Mouse (Mus musculus) liver, embryonic 16.5 days (tissue): ENCODE results near the gene Ptgs1. TPM values are rescaled to one million over a fixed set of nuclear protein-coding genes. Genes with fewer than 3 reads are reported as not detected.

ENCODE experiments used
- ATAC-seq: fragments of 200-750 bp; cut with Nextera tagmentation; 2 replicates; pipeline ENCODE4 v1.8.0; 2017; ENCODE audit warnings: low read depth, mild to moderate bottlenecking, moderate number of reproducible peaks, moderate library complexity
- H3K27ac ChIP-seq: fragments of 300-500 bp; sonication (generic); 2 replicates; pipeline ENCODE4 v1.5.1; 2014; ENCODE audit warnings: mild to moderate bottlenecking, low read length
- H3K27me3 ChIP-seq: fragments of 300-500 bp; sonication (generic); 2 replicates; pipeline ENCODE4 v1.6.1; 2014; ENCODE audit warnings: low read depth, low read length, mixed read lengths; ENCODE audit not compliant: control insufficient read depth, insufficient read depth
- H3K36me3 ChIP-seq: fragments of 300-500 bp; sonication (generic); 2 replicates; pipeline ENCODE4 v1.6.1; 2014; ENCODE audit warnings: mild to moderate bottlenecking; ENCODE audit not compliant: control insufficient read depth, insufficient read depth
- H3K4me1 ChIP-seq: fragments of 300-500 bp; sonication (generic); 2 replicates; pipeline ENCODE4 v1.6.1; 2014; ENCODE audit warnings: low read depth, low read length, mixed read lengths; ENCODE audit not compliant: control insufficient read depth
- H3K4me2 ChIP-seq: fragments of 300-500 bp; sonication (generic); 2 replicates; pipeline ENCODE4 v1.6.1; 2014; ENCODE audit warnings: low read depth, low read length, mixed read lengths
- H3K4me3 ChIP-seq: fragments of 300-500 bp; sonication (generic); 2 replicates; pipeline ENCODE4 v1.5.1; 2014; ENCODE audit warnings: low read depth, mild to moderate bottlenecking, low read length
- H3K9ac ChIP-seq: fragments of 300-500 bp; sonication (generic); 2 replicates; pipeline ENCODE4 v1.6.1; 2014; ENCODE audit warnings: low read depth, low read length
- H3K9me3 ChIP-seq: fragments of 300-500 bp; sonication (generic); replicated peaks from 2 replicates; pipeline ENCODE4 v1.6.1; 2016; ENCODE audit warnings: low read length; ENCODE audit not compliant: control insufficient read depth
- WGBS: fragments of 180-500 bp; shearing (Covaris S2); extraction: QIAGEN DNeasy Blood & Tissue Kit; methylation state at CpG from one replicate; pipeline ENCODE4 v1.1.7; 2014; ENCODE audit not compliant: insufficient replicate concordance; 5-methylcytosine and 5-hydroxymethylcytosine counted together
- polyA plus RNA-seq: library from polyadenylated mRNA; unstranded; fragments of >200 nt; fragmentation: Nextera tagmentation; extraction: Ambion mirVana; gene quantifications from 2 replicates; pipeline ENCODE4 v1.2.1, GENCODE M21; 2015

Ptgs1 gene
- polyA plus RNA-seq, 1 experiment from 2014 or later = 22.5 TPM

DNA sequence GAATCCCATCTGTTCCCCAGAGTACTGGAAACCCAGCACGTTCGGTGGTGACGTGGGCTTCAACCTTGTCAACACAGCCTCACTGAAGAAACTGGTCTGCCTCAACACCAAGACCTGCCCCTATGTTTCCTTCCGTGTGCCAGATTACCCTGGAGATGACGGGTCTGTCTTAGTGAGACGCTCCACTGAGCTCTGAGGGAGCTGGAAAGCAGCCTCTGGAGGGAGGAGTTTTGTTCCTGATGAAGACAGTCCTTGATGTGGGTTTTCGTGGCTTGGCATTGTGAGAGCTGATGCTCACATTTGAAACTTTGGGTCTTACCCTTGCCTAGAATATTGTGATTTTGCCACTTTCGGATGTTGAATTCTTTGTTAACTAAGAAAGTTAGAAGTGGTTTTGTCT is 20.9 kb downstream of the Ptgs1 start:
- WGBS = 67% methylated on average over 8 of the region's 8 CpGs
- no peaks in the 10 kb centered on the region for H3K27me3 ChIP-seq

GRCm38 (mm10) chr2:36252505-36252904 is 22.3 kb downstream of the Ptgs1 start:
- no peaks in the 10 kb centered on the region for H3K9me3 ChIP-seq
- no peak for ATAC-seq
- H3K36me3 ChIP-seq = no peaks in the 10 kb centered on the region
- no peak overlapping the region for H3K9ac ChIP-seq
- no peaks in the 10 kb centered on the region for H3K4me1 ChIP-seq
- no peaks in the 10 kb centered on the region for H3K27me3 ChIP-seq
- H3K4me3 ChIP-seq = no peak overlapping the region
- WGBS = 62% methylated on average over 4 of the region's 4 CpGs
- no peak overlapping the region for H3K27ac ChIP-seq
- no peak overlapping the region for H3K4me2 ChIP-seq

More for the DNA sequence above, 20.9 kb downstream of the Ptgs1 start:
- Histone ChIP-seq H3K9me3 (no peaks in the 10 kb centered on the region), H3K9ac (no peak overlapping the region), H3K27ac (no peak overlapping the region), H3K4me3 (no peak overlapping the region), H3K4me2 (no peak overlapping the region), H3K4me1 (no peaks in the 10 kb centered on the region), H3K36me3 (no peaks in the 10 kb centered on the region)
- ATAC-seq = no peak

DNA sequence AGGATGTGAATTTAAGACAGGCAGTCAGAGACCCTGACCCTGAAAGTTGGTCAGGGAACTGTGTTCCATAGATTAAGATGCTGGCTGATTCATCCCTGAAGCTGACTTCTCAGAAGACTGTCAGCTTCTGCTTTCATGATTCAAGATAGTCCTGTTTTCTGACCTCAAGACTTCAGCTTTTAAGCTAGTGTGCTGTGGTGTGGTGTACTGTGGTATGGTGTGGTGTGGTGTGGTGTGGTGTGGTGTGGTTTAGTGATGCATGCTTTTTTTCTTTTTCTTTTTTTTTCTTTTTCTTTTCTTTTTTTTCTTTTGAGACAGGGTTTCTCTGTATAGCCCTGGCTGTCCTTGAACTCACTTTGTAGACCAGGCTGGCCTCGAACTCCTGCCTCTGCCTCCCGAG is 24.2 kb downstream of the Ptgs1 start:
- H3K9ac ChIP-seq = no peak overlapping the region
- ATAC-seq = no peak
- no peaks in the 10 kb centered on the region for H3K36me3 ChIP-seq
- H3K9me3 ChIP-seq = no peaks in the 10 kb centered on the region
- no peaks in the 10 kb centered on the region for H3K4me1 ChIP-seq
- no peak overlapping the region for H3K4me3 ChIP-seq
- no peak overlapping the region for H3K4me2 ChIP-seq
- WGBS = 41% methylated on average over 2 of the region's 2 CpGs
- no peaks in the 10 kb centered on the region for H3K27me3 ChIP-seq
- no peak overlapping the region for H3K27ac ChIP-seq

DNA sequence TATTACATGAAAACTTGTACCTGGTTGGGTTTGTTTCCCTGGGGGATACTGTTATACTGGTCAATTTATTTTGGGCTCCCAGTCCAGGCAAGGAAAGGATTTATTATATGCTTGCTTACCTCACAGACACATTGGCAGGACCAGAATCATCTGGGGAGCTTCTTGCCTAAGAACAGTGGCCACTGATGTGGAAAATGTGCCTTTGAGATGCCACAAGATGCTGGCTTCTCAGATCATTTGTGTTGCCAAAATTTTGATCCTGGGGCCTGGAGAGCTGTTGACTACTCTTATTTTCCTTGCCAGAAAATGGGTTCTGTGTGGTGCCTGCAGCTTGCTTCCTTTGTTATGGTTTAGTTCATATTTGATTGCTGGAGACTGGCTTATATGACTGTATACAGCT is 26.7 kb downstream of the Ptgs1 start:
- Histone ChIP-seq H3K9me3 (no peaks in the 10 kb centered on the region), H3K4me3 (no peak overlapping the region), H3K9ac (no peak overlapping the region), H3K4me2 (no peak overlapping the region), H3K36me3 (no peaks in the 10 kb centered on the region), H3K4me1 (no peaks in the 10 kb centered on the region), H3K27me3 (no peaks in the 10 kb centered on the region), H3K27ac (no peak overlapping the region)
- ATAC-seq = no peak

DNA sequence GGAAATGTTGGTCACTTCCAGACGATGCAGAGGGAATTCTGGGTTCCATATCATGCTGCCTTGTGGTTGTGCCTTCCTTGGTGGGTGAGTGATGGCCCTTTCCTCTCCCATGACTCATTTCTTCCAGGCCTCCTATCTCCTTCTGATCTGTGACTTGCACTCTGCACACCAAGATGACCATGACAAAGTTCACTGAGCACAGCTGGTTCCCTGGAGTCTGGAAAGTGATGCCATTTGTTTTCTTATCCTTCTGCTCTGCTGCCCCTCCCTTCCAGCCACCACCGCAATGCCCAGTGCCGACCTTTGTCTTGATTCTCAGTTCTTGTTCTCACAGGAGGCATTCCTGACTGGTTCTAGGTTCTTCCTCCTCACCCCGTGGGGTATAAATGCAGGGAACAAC is 29.2 kb downstream of the Ptgs1 start:
- H3K9me3 ChIP-seq = no peaks in the 10 kb centered on the region
- H3K4me1 ChIP-seq = no peaks in the 10 kb centered on the region
- no peak overlapping the region for H3K4me2 ChIP-seq
- no peaks in the 10 kb centered on the region for H3K27me3 ChIP-seq
- no peak overlapping the region for H3K4me3 ChIP-seq
- H3K9ac ChIP-seq = no peak overlapping the region
- no peaks in the 10 kb centered on the region for H3K36me3 ChIP-seq
- 53% methylated on average over 4 of the region's 4 CpGs for WGBS
- ATAC-seq = no peak
- no peak overlapping the region for H3K27ac ChIP-seq

DNA sequence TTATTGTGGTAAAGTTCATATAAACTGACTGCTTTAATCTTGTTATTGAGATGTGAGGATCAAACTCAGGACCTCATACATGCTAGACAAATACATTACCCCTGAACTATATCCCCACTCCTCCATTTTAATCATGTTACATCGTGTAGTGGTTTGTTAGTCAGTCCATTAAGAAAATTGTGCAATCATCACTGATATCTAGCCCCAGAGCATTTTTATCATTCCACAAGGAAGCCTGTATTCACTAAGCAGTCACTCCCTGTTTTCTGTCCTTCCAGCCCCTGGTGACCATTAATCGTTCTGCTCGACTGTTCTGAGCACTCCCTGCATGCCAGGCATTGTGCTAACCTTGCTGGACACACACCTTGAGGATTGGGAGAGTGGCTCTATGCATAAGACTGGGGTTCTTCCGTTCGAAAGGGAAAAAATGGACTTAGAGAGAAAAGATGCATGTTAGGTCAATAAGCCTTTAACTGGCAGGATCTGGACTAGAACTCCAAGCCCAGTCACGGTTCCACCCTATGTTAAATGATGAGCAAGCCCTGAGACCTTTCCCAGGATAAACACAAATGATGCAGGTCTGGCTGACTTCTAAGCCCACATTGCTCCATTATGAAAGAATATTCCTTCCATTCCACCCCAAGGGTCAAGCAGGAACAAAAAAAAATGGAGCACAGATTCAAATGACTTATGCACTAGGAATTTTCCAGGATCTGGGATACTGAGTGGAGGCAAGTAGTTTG is 29.7 kb downstream of the Ptgs1 start:
- Histone ChIP-seq H3K27me3 (no peaks in the 10 kb centered on the region), H3K9me3 (no peaks in the 10 kb centered on the region), H3K4me2 (no peak overlapping the region), H3K36me3 (no peaks in the 10 kb centered on the region), H3K4me3 (no peak overlapping the region), H3K9ac (no peak overlapping the region), H3K27ac (no peak overlapping the region), H3K4me1 (no peaks in the 10 kb centered on the region)
- WGBS = 57% methylated on average over 6 of the region's 6 CpGs
- no peak for ATAC-seq

DNA sequence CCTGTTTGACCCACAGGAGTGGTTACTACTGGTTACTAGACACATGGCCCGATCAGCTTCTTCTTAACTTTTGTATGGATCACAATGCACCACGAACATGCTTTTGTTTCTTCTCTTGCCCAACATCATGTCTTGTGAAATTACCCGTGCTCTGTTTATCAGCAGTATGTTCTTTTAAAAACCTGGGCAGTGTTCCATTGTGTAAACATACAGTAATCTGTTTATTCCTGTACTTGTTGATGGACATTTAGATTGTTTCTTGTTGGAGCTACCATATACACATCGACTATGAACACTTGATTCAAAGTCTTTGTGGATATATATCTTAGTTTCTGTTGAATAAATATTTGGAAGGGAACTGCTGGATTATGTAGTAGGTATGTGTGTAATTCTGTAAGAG is 31.8 kb downstream of the Ptgs1 start:
- ATAC-seq = no peak
- H3K4me3 ChIP-seq = no peak overlapping the region
- H3K9ac ChIP-seq = no peak overlapping the region
- no peaks in the 10 kb centered on the region for H3K9me3 ChIP-seq
- H3K4me1 ChIP-seq = no peaks in the 10 kb centered on the region
- H3K36me3 ChIP-seq = no peaks in the 10 kb centered on the region
- WGBS = 51% methylated on average over 4 of the region's 4 CpGs
- H3K4me2 ChIP-seq = no peak overlapping the region
- H3K27ac ChIP-seq = no peak overlapping the region
- no peaks in the 10 kb centered on the region for H3K27me3 ChIP-seq

- no peaks in the 10 kb centered on the region for H3K9me3 ChIP-seq
- no peak overlapping the region for H3K4me2 ChIP-seq
- no peak overlapping the region for H3K4me3 ChIP-seq
- H3K27me3 ChIP-seq = no peaks in the 10 kb centered on the region
- ATAC-seq = no peak
- no peak overlapping the region for H3K9ac ChIP-seq
- H3K27ac ChIP-seq = no peak overlapping the region
- H3K36me3 ChIP-seq = no peaks in the 10 kb centered on the region
- WGBS = 62% methylated on average over 3 of the region's 3 CpGs
- no peaks in the 10 kb centered on the region for H3K4me1 ChIP-seq
Measured at GRCm38 (mm10) chr2:36269458-36269857, 39.2 kb downstream of the Ptgs1 start.

- Histone ChIP-seq H3K36me3 (no peaks in the 10 kb centered on the region), H3K9me3 (no peaks in the 10 kb centered on the region), H3K4me2 (no peak overlapping the region), H3K4me3 (no peak overlapping the region), H3K27me3 (no peaks in the 10 kb centered on the region), H3K27ac (no peak overlapping the region), H3K4me1 (no peaks in the 10 kb centered on the region), H3K9ac (no peak overlapping the region)
- WGBS = 37% methylated on average over 2 of the region's 2 CpGs
- ATAC-seq = no peak
Measured at GRCm38 (mm10) chr2:36270186-36270585, 40.0 kb downstream of the Ptgs1 start.
